Mouse (Mus musculus): ENCODE data around the gene Smad6.

The Smad6 gene

GRCm38 (mm10) chr9:63982937-63983632 lies 38.8 kb downstream of the Smad6 start:
- no peak for DNase-seq

GRCm38 (mm10) chr9:63981912-63982311 lies 39.9 kb downstream of the Smad6 start:
- no peak for DNase-seq

- DNase-seq = no peak
Measured at GRCm38 (mm10) chr9:63981371-63981770, 40.5 kb downstream of the Smad6 start.

- no peak for DNase-seq
Measured at GRCm38 (mm10) chr9:63980179-63981086, 41.4 kb downstream of the Smad6 start.

- no peak for DNase-seq
Measured at GRCm38 (mm10) chr9:63979275-63979674, 42.6 kb downstream of the Smad6 start.

- no peak for DNase-seq
Measured at GRCm38 (mm10) chr9:63978682-63979081, 43.2 kb downstream of the Smad6 start.

GRCm38 (mm10) chr9:63975996-63976395 lies 45.9 kb downstream of the Smad6 start:
- DNase-seq = no peak

- no peak for DNase-seq
Measured at GRCm38 (mm10) chr9:63974258-63975023, 47.4 kb downstream of the Smad6 start.

GRCm38 (mm10) chr9:63973662-63974190 lies 48.1 kb downstream of the Smad6 start:
- DNase-seq = no peak

- DNase-seq = no peak
Measured at GRCm38 (mm10) chr9:63972576-63973290, 49.1 kb downstream of the Smad6 start.

- no peak for DNase-seq
Measured at GRCm38 (mm10) chr9:63971557-63971956, 50.3 kb downstream of the Smad6 start.

GRCm38 (mm10) chr9:63970836-63971235 lies 51.0 kb downstream of the Smad6 start:
- no peak for DNase-seq

- no peak for DNase-seq
Measured at GRCm38 (mm10) chr9:63970388-63970787, 51.5 kb downstream of the Smad6 start.

- DNase-seq = no peak
Measured at GRCm38 (mm10) chr9:63969467-63969866, 52.4 kb downstream of the Smad6 start.

- DNase-seq = peak; percentile 88 to 89
Measured at GRCm38 (mm10) chr9:63968592-63968991, 53.3 kb downstream of the Smad6 start.

- DNase-seq = no peak
Measured at GRCm38 (mm10) chr9:63967408-63968172, 54.3 kb downstream of the Smad6 start.

GRCm38 (mm10) chr9:63965579-63965981 lies 56.3 kb downstream of the Smad6 start:
- no peak for DNase-seq

- no peak for DNase-seq
Measured at GRCm38 (mm10) chr9:63961881-63962280, 60.0 kb downstream of the Smad6 start.

- DNase-seq = no peak
Measured at GRCm38 (mm10) chr9:63960829-63961185, 61.1 kb downstream of the Smad6 start.

- DNase-seq = no peak
Measured at GRCm38 (mm10) chr9:63959933-63960828, 61.7 kb downstream of the Smad6 start.

All from cerebellum, postnatal 36 days (tissue).